Mouse (Mus musculus): ENCODE results near the gene Mup4.
A peak's percentile ranks its signal among the peaks of the same experiment; 100 is the strongest.
"Not testable (repeated sequence)": the region's sequence is repeated elsewhere in the genome, so short reads cannot be mapped to it uniquely, and the experiment has no call there.

Mup4 gene

GRCm38 (mm10) chr4:59960610-59961009 is at the start of gene Mup4:
Mup4 (minus strand) TSS chr4:59960710.
- no peak for ATAC-seq (ENCODE audit: low TSS enrichment)

- not testable (repeated sequence) for ATAC-seq (ENCODE audit: low TSS enrichment)
Measured at GRCm38 (mm10) chr4:59997894-59998293, 37.4 kb upstream of the Mup4 start.

- no peak for ATAC-seq (ENCODE audit: low TSS enrichment)
Measured at GRCm38 (mm10) chr4:59963405-59964344, 3.2 kb upstream of the Mup4 start, which contains the start of gene Mup6. Mup6 (plus strand) TSS chr4:59964294.

DNA sequence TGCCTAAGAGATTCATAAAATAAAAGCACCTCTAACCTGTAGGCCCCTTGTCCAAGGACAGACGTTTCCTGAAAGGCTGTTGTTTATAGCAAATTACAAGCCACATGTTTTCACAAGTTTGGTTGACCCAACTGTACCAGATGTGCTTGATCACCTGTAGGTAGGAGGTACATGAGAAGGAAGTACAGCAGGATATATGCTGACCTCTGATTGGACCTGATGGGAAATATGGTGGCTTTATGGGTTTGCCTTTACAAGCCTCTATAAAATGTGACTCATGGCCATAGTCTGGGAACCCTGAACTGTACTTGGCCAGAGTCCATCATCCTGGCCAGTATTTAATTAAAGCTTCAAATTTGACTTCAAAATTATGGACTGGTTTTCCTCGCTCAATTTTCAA is 23.0 kb downstream of the Mup4 start:
- no peak for ATAC-seq (ENCODE audit: low TSS enrichment)

DNA sequence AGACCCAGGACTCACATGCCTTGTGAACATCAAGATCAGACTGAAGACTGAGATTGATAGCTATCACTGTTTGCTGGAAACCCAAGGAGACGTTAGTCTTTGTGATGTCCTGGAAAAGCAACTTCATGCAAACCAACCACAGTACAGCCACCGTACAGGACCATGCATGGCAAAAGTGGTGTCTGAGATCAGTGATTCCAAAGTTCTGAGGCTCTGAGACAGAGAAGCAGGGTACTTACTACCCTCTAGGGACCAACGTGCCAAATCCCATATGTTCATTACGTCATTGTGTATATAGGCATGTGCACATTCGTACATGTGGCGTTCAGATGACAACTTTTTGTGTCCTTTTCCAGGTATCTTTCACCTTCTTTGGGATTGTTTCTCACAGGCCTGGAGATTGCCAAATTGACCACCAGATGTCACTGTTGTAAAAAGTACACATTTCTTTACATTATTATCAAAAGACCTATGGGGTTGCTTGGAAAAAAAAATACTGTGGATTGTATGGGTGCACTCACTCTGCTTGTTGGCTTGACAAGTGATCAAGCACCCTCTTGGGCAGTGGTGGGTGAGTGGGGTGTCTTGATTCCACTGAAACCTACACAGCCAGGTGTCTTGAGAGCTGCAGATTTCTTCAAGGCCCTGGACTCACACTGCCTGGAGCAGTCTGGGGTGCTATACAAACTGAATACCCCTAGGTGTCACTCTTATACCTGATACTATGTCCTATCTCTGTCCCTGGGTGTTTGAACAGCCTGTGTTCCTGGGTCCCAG is 27.8 kb downstream of the Mup4 start:
- ATAC-seq (ENCODE audit: low TSS enrichment): peak; percentile 87

- ATAC-seq (ENCODE audit: low TSS enrichment): peak; percentile 96
Measured at GRCm38 (mm10) chr4:59928347-59928746, 32.2 kb downstream of the Mup4 start.

- ATAC-seq (ENCODE audit: low TSS enrichment): no peak
Measured at GRCm38 (mm10) chr4:59927666-59928065, 32.8 kb downstream of the Mup4 start.

- ATAC-seq (ENCODE audit: low TSS enrichment): no peak
Measured at GRCm38 (mm10) chr4:59925082-59925481, 35.4 kb downstream of the Mup4 start.

DNA sequence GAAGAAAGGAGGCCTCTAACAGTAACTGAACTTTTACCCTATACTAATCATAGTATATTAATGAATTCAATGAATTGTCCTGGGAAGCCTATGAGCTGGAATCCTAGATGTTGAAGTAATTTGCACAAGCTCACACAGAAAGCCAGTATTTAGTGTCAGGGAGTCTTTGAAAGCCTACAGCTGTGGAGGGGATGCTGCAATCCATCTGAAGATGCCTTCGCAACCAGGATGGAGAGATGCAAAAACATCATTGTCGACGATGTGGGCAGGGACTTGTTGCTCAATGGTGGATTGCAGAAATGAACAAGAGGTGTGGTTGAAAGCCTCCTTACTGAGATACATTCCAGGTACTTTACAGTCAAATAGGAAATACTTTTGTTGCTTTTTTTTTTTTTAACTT is 42.5 kb downstream of the Mup4 start:
- ATAC-seq (ENCODE audit: low TSS enrichment): no peak

DNA sequence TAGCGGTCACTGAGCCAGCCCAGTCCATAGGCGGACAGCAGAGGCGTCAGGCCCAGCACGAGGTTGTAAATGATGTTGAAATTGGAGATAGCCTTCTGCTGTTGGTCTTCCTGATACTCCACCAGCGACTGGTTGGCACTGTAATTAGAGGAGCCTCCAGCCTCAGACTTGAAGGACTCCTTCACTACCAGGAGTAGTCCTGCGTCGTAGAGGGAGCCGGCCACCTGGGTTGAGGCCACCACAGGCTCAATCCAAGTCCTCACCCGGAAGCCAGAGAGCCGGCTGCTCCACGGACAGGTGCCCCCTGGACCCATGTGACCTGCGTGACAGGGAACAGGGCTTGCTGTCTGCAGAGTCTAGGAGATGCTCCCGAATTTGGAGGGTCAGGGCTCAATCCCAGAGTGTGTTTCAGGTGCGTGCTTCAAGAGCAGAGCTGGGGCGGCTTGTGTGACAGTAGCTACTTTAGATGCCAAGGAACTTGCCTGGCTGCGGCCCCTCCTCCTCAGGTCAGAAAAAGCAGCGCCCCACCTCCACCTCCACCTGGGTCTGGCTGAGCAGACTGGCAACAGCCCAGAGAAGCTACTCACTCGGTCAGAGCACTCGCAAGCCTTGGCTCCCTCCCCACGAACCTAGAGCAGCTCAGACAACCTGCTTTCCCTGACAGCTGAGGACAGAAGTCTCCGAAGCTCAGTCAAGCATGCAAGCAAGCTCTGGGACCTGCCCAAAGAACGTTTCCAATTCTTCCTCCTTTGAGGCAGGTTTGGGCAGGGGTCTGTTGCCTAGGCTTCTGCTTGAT is 45.7 kb downstream of the Mup4 start, which contains the start of gene Slc46a2:
TSS of gene Slc46a2 (minus strand) at position 449 of the 796 bp plus-strand sequence.
- ATAC-seq (ENCODE audit: low TSS enrichment): no peak

GRCm38 (mm10) chr4:59908785-59909184 is 51.7 kb downstream of the Mup4 start:
- ATAC-seq (ENCODE audit: low TSS enrichment): no peak

- ATAC-seq (ENCODE audit: low TSS enrichment): no peak
Measured at GRCm38 (mm10) chr4:59907657-59908230, 52.8 kb downstream of the Mup4 start.

DNA sequence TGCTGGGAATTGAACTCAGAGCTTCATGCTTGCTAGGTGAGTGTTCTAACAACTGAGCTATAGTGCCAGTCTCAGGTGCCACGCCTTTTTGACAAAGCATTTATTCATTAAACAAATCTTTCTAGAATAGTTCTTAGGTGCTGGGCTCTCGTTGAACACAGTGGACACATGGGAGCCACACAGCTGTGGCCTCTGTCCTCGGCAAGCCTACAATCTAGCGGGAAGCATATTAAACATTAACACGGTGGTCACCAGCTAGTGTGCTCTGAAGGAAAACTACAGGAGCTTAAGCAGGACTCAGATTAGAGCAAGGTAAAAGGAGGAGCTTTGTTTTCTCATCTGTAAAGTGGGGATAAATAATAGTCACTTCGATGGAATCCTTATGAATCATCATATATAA is 53.4 kb downstream of the Mup4 start:
- ATAC-seq (ENCODE audit: low TSS enrichment): no peak

All from frontal cortex, adult (tissue).